Mouse (Mus musculus): ENCODE results near the gene Crcp.
A peak's percentile ranks its signal among the peaks of the same experiment; 100 is the strongest.
"Not testable (repeated sequence)": the region's sequence is repeated elsewhere in the genome, so short reads cannot be mapped to it uniquely, and the experiment has no call there.

Gene Crcp

GRCm38 (mm10) chr5:130031410-130032390 is 2.6 kb downstream of the Crcp start:
- Histone ChIP-seq H3K4me3 (replicated peaks; ENCODE audit: low read length) (peak overlapping the region; percentile 57), H3K27me3 (ENCODE audit: insufficient read depth, low read length) (no peaks in the 10 kb centered on the region), H3K4me1 (replicated peaks; ENCODE audit: low read depth, low read length) (peaks cover 54% of the 10 kb centered on the region), H3K36me3 (ENCODE audit: insufficient read depth, low read length) (peaks cover 17% of the 10 kb centered on the region), H3K9me3 (ENCODE audit: low read length) (no peaks in the 10 kb centered on the region)
- TF ChIP-seq POU5F1 (IDR thresholded peaks at IDR 0.05; ENCODE audit: borderline replicate concordance, low read length) (no peak), CTCF (conservative IDR thresholded peaks at IDR 0.05; ENCODE audit: low read length) (no peak), NANOG (IDR thresholded peaks at IDR 0.05; ENCODE audit: borderline replicate concordance, low read length) (no peak)

- Histone ChIP-seq H3K4me3 (replicated peaks; ENCODE audit: low read length) (no peak overlapping the region), H3K27me3 (ENCODE audit: insufficient read depth, low read length) (no peaks in the 10 kb centered on the region), H3K36me3 (ENCODE audit: insufficient read depth, low read length) (peaks cover 29% of the 10 kb centered on the region), H3K9me3 (ENCODE audit: low read length) (no peaks in the 10 kb centered on the region), H3K4me1 (replicated peaks; ENCODE audit: low read depth, low read length) (peaks cover 59% of the 10 kb centered on the region)
- no peak for TF ChIP-seq CTCF (conservative IDR thresholded peaks at IDR 0.05; ENCODE audit: low read length)
- TF ChIP-seq NANOG (IDR thresholded peaks at IDR 0.05; ENCODE audit: borderline replicate concordance, low read length): no peak
- no peak for TF ChIP-seq POU5F1 (IDR thresholded peaks at IDR 0.05; ENCODE audit: borderline replicate concordance, low read length)
Measured at GRCm38 (mm10) chr5:130033869-130034268, 4.8 kb downstream of the Crcp start.

GRCm38 (mm10) chr5:130036300-130036699 is 7.2 kb downstream of the Crcp start:
- H3K4me3 ChIP-seq (replicated peaks; ENCODE audit: low read length); H3K9me3 ChIP-seq (ENCODE audit: low read length); H3K27me3 ChIP-seq (ENCODE audit: insufficient read depth, low read length): not testable (repeated sequence)
- Histone ChIP-seq H3K36me3 (ENCODE audit: insufficient read depth, low read length) (peaks cover 46% of the 10 kb centered on the region), H3K4me1 (replicated peaks; ENCODE audit: low read depth, low read length) (peaks cover 44% of the 10 kb centered on the region)
- peak; percentile 31 for TF ChIP-seq CTCF (conservative IDR thresholded peaks at IDR 0.05; ENCODE audit: low read length)

GRCm38 (mm10) chr5:130037752-130038455 is 8.8 kb downstream of the Crcp start:
- Histone ChIP-seq H3K4me1 (replicated peaks; ENCODE audit: low read depth, low read length) (peaks cover 28% of the 10 kb centered on the region), H3K9me3 (ENCODE audit: low read length) (no peaks in the 10 kb centered on the region), H3K27me3 (ENCODE audit: insufficient read depth, low read length) (no peaks in the 10 kb centered on the region), H3K36me3 (ENCODE audit: insufficient read depth, low read length) (peaks cover 62% of the 10 kb centered on the region), H3K4me3 (replicated peaks; ENCODE audit: low read length) (no peak overlapping the region)
- TF ChIP-seq CTCF (conservative IDR thresholded peaks at IDR 0.05; ENCODE audit: low read length) (peak; percentile 82), POU5F1 (IDR thresholded peaks at IDR 0.05; ENCODE audit: borderline replicate concordance, low read length) (no peak)

GRCm38 (mm10) chr5:130040797-130041196 is 11.7 kb downstream of the Crcp start:
- Histone ChIP-seq H3K36me3 (ENCODE audit: insufficient read depth, low read length) (peaks cover 78% of the 10 kb centered on the region), H3K27me3 (ENCODE audit: insufficient read depth, low read length) (no peaks in the 10 kb centered on the region), H3K4me1 (replicated peaks; ENCODE audit: low read depth, low read length) (peaks cover 19% of the 10 kb centered on the region), H3K9me3 (ENCODE audit: low read length) (no peaks in the 10 kb centered on the region), H3K4me3 (replicated peaks; ENCODE audit: low read length) (no peak overlapping the region)
- TF ChIP-seq CTCF (conservative IDR thresholded peaks at IDR 0.05; ENCODE audit: low read length): no peak
- TF ChIP-seq NANOG (IDR thresholded peaks at IDR 0.05; ENCODE audit: borderline replicate concordance, low read length): no peak
- no peak for TF ChIP-seq POU5F1 (IDR thresholded peaks at IDR 0.05; ENCODE audit: borderline replicate concordance, low read length)

GRCm38 (mm10) chr5:130041262-130041661 is 12.2 kb downstream of the Crcp start:
- no peak for TF ChIP-seq POU5F1 (IDR thresholded peaks at IDR 0.05; ENCODE audit: borderline replicate concordance, low read length)
- TF ChIP-seq CTCF (conservative IDR thresholded peaks at IDR 0.05; ENCODE audit: low read length): no peak
- no peak for TF ChIP-seq NANOG (IDR thresholded peaks at IDR 0.05; ENCODE audit: borderline replicate concordance, low read length)
- H3K27me3 ChIP-seq (ENCODE audit: insufficient read depth, low read length): no peaks in the 10 kb centered on the region
- H3K36me3 ChIP-seq (ENCODE audit: insufficient read depth, low read length): peaks cover 83% of the 10 kb centered on the region
- H3K4me3 ChIP-seq (replicated peaks; ENCODE audit: low read length): no peak overlapping the region
- H3K9me3 ChIP-seq (ENCODE audit: low read length): no peaks in the 10 kb centered on the region
- H3K4me1 ChIP-seq (replicated peaks; ENCODE audit: low read depth, low read length): peaks cover 17% of the 10 kb centered on the region

GRCm38 (mm10) chr5:130043741-130044140 is 14.7 kb downstream of the Crcp start:
- peaks cover 93% of the 10 kb centered on the region for H3K36me3 ChIP-seq (ENCODE audit: insufficient read depth, low read length)
- H3K9me3 ChIP-seq (ENCODE audit: low read length): no peaks in the 10 kb centered on the region
- H3K4me1 ChIP-seq (replicated peaks; ENCODE audit: low read depth, low read length): peaks cover 10% of the 10 kb centered on the region
- TF ChIP-seq POU5F1 (IDR thresholded peaks at IDR 0.05; ENCODE audit: borderline replicate concordance, low read length) (no peak), CTCF (conservative IDR thresholded peaks at IDR 0.05; ENCODE audit: low read length) (no peak), NANOG (IDR thresholded peaks at IDR 0.05; ENCODE audit: borderline replicate concordance, low read length) (no peak)
- no peaks in the 10 kb centered on the region for H3K27me3 ChIP-seq (ENCODE audit: insufficient read depth, low read length)
- no peak overlapping the region for H3K4me3 ChIP-seq (replicated peaks; ENCODE audit: low read length)

GRCm38 (mm10) chr5:130044201-130044695 is 15.2 kb downstream of the Crcp start:
- no peaks in the 10 kb centered on the region for H3K27me3 ChIP-seq (ENCODE audit: insufficient read depth, low read length)
- H3K9me3 ChIP-seq (ENCODE audit: low read length): no peaks in the 10 kb centered on the region
- H3K36me3 ChIP-seq (ENCODE audit: insufficient read depth, low read length): peaks cover 96% of the 10 kb centered on the region
- H3K4me1 ChIP-seq (replicated peaks; ENCODE audit: low read depth, low read length): peaks cover 15% of the 10 kb centered on the region
- peak; percentile 50 for TF ChIP-seq CTCF (conservative IDR thresholded peaks at IDR 0.05; ENCODE audit: low read length)
- TF ChIP-seq POU5F1 (IDR thresholded peaks at IDR 0.05; ENCODE audit: borderline replicate concordance, low read length): no peak
- no peak for TF ChIP-seq NANOG (IDR thresholded peaks at IDR 0.05; ENCODE audit: borderline replicate concordance, low read length)
- H3K4me3 ChIP-seq (replicated peaks; ENCODE audit: low read length): no peak overlapping the region
